Mouse (Mus musculus): ENCODE measurements around the gene Zbtb7a. TPM values are rescaled to one million over a fixed set of nuclear protein-coding genes. Genes with fewer than 3 reads are reported as not detected.

Gene Zbtb7a
- 13.8 and 16.4 TPM in 2 replicates for polyA plus RNA-seq (2012; rRNA removed)

GRCm38 (mm10) chr10:81134966-81135681 lies at the start of gene Zbtb7a:
Gene Zbtb7a (plus strand): TSS chr10:81135220.

GRCm38 (mm10) chr10:81105565-81106112 lies 29.4 kb upstream of the Zbtb7a start, which contains the start of gene Map2k2:
Gene Map2k2 (plus strand): TSS chr10:81105915.

GRCm38 (mm10) chr10:81167200-81168086 lies 32.4 kb downstream of the Zbtb7a start, which contains the start of gene Pias4:
Gene Pias4 (minus strand): TSS chr10:81167923.

GRCm38 (mm10) chr10:81176466-81177271 lies 41.6 kb downstream of the Zbtb7a start, which contains the start of gene Eef2:
Gene Eef2 (plus strand): TSS chr10:81176631.

GRCm38 (mm10) chr10:81182336-81183333 lies 47.6 kb downstream of the Zbtb7a start, which contains the start of gene Dapk3:
Gene Dapk3 (plus strand): TSS chr10:81183005.

GRCm38 (mm10) chr10:81183805-81184204 lies 48.8 kb downstream of the Zbtb7a start, which contains the start of gene 4930442H23Rik:
Gene 4930442H23Rik (minus strand): TSS chr10:81183849.

GRCm38 (mm10) chr10:81201807-81202758 lies 67.1 kb downstream of the Zbtb7a start, which contains the start of gene Nmrk2:
Gene Nmrk2 (minus strand): TSS chr10:81202051.

Other genes starting within 250 kb of the Zbtb7a start
- gene Timm13, start 234.3 kb upstream of the Zbtb7a start, polyA plus RNA-seq (2012; rRNA removed): 99.7 and 111 TPM in 2 replicates
- 11.5 and 11.8 TPM in 2 replicates for gene Lmnb2, start 217.0 kb upstream of the Zbtb7a start, polyA plus RNA-seq (2012; rRNA removed)
- gene Gadd45b, start 205.1 kb upstream of the Zbtb7a start, polyA plus RNA-seq (2012; rRNA removed): 2.1 and 2.2 TPM in 2 replicates
- gene Gng7, start 120.3 kb upstream of the Zbtb7a start, polyA plus RNA-seq (2012; rRNA removed): 0.25 and 0.29 TPM in 2 replicates
- 0.01 TPM in 1 of 2 replicates, not detected in the other for gene Diras1, start 109.6 kb upstream of the Zbtb7a start, polyA plus RNA-seq (2012; rRNA removed)
- gene Slc39a3, start 97.8 kb upstream of the Zbtb7a start, polyA plus RNA-seq (2012; rRNA removed): 3.4 and 3.8 TPM in 2 replicates
- 33.9 and 37.4 TPM in 2 replicates for gene Sgta, start 75.0 kb upstream of the Zbtb7a start, polyA plus RNA-seq (2012; rRNA removed)
- 20.2 and 21.2 TPM in 2 replicates for gene Thop1, start 65.2 kb upstream of the Zbtb7a start, polyA plus RNA-seq (2012; rRNA removed)
- 10.0 and 12.8 TPM in 2 replicates for gene Creb3l3, start 36.3 kb upstream of the Zbtb7a start, polyA plus RNA-seq (2012; rRNA removed)
- 48.6 and 59.6 TPM in 2 replicates for gene Map2k2, start 29.3 kb upstream of the Zbtb7a start, polyA plus RNA-seq (2012; rRNA removed)
- 9.9 and 11.4 TPM in 2 replicates for gene Pias4, start 32.7 kb downstream of the Zbtb7a start, polyA plus RNA-seq (2012; rRNA removed)
- 555 and 587 TPM in 2 replicates for gene Eef2, start 41.4 kb downstream of the Zbtb7a start, polyA plus RNA-seq (2012; rRNA removed)
- gene Dapk3, start 47.8 kb downstream of the Zbtb7a start, polyA plus RNA-seq (2012; rRNA removed): 15.3 and 17.6 TPM in 2 replicates
- not detected in 2 replicates for gene 4930442H23Rik, start 48.6 kb downstream of the Zbtb7a start, polyA plus RNA-seq (2012; rRNA removed)
- gene Nmrk2, start 66.8 kb downstream of the Zbtb7a start, polyA plus RNA-seq (2012; rRNA removed): not detected in 2 replicates
- under 0.01 and 0.02 TPM in 2 replicates for gene Atcay, start 95.6 kb downstream of the Zbtb7a start, polyA plus RNA-seq (2012; rRNA removed)
- 0.55 and 0.80 TPM in 2 replicates for gene Zfr2, start 97.9 kb downstream of the Zbtb7a start, polyA plus RNA-seq (2012; rRNA removed)
- 0.77 and 0.83 TPM in 2 replicates for gene Matk, start 117.7 kb downstream of the Zbtb7a start, polyA plus RNA-seq (2012; rRNA removed)
- gene Mrpl54, start 131.7 kb downstream of the Zbtb7a start, polyA plus RNA-seq (2012; rRNA removed): 48.0 and 56.2 TPM in 2 replicates
- 13.7 and 14.8 TPM in 2 replicates for gene Apba3, start 131.7 kb downstream of the Zbtb7a start, polyA plus RNA-seq (2012; rRNA removed)
- 0.21 and 0.25 TPM in 2 replicates for gene Tjp3, start 156.4 kb downstream of the Zbtb7a start, polyA plus RNA-seq (2012; rRNA removed)
- 9.9 and 12.5 TPM in 2 replicates for gene Pip5k1c, start 157.7 kb downstream of the Zbtb7a start, polyA plus RNA-seq (2012; rRNA removed)
- 23.1 and 24.3 TPM in 2 replicates for gene Cactin, start 185.9 kb downstream of the Zbtb7a start, polyA plus RNA-seq (2012; rRNA removed)
- 2.3 and 2.5 TPM in 2 replicates for gene Tbxa2r, start 193.5 kb downstream of the Zbtb7a start, polyA plus RNA-seq (2012; rRNA removed)
- gene Gipc3, start 208.0 kb downstream of the Zbtb7a start, polyA plus RNA-seq (2012; rRNA removed): 0.01 TPM in 2 replicates
- gene Hmg20b, start 215.3 kb downstream of the Zbtb7a start, polyA plus RNA-seq (2012; rRNA removed): 23.8 and 26.9 TPM in 2 replicates
- 7.4 and 8.6 TPM in 2 replicates for gene Mfsd12, start 222.3 kb downstream of the Zbtb7a start, polyA plus RNA-seq (2012; rRNA removed)
- gene 4930404N11Rik, start 230.6 kb downstream of the Zbtb7a start, polyA plus RNA-seq (2012; rRNA removed): 0.43 and 0.84 TPM in 2 replicates
- gene Fzr1, start 243.3 kb downstream of the Zbtb7a start, polyA plus RNA-seq (2012; rRNA removed): 57.1 and 63.1 TPM in 2 replicates
- gene Dohh, start 249.2 kb downstream of the Zbtb7a start, polyA plus RNA-seq (2012; rRNA removed): 28.6 and 30.2 TPM in 2 replicates
- 0.84 and 0.93 TPM in 2 replicates for gene Gm48551, start 249.2 kb downstream of the Zbtb7a start, polyA plus RNA-seq (2012; rRNA removed)